Mouse (Mus musculus) induced T-regulatory cell, adult 2 months (primary cell): ENCODE data around the gene Man2b2.

Experiments used
- DNase-seq: peaks from one replicate; pipeline ENCODE4 v3.0.0-alpha.2; 2012; ENCODE audit warnings: low read depth

The Man2b2 gene

DNA sequence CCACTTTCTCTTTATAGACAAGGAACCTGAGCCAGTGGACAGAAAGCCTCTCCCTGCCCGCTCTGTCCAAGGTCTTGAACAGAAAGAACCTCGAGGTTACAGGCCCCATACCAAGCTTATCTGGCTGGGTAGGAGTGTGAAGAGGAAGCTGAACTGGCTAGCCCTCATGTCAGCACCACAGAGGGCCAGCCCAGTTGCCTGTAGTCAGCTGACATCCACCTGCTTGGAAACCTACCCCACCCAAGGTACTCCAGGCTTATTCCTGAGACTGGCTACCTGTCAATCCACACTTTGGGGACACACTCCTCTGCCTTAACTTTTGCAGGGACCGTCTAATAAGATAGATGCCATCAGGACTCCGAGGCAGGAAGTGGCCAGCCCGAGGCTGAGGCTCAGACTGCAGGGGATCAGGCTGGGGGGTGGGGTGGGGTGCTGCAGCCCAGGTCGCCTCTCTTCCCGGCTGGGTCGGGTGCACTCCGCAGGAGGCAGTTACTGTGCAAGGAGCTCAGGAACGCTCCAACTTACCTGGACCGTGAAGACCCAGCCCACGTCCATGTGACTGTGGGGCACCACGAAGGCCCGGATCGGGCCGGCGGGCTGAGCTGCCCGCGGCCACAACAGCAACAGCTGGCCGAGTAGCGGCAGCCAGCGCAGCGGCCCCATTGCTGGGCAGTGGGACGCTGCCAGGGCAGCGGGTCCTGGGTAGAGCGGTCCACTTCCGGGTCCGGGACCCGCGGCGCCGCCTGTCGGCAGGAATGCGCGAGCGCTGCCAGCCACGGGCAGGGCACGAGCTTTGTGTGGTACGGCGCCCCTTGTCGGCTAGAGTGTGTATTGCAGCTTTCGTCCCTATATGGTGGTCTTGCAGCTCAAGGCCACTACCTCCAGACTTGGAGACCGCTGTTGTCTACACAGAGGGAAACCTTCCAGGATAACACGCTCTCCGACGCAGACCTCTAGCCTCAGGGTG lies at the start of gene Man2b2:
Man2b2 (minus strand) TSS at position 741 of the 967 bp plus-strand sequence.
- DNase-seq, result peak; percentile 93

DNA sequence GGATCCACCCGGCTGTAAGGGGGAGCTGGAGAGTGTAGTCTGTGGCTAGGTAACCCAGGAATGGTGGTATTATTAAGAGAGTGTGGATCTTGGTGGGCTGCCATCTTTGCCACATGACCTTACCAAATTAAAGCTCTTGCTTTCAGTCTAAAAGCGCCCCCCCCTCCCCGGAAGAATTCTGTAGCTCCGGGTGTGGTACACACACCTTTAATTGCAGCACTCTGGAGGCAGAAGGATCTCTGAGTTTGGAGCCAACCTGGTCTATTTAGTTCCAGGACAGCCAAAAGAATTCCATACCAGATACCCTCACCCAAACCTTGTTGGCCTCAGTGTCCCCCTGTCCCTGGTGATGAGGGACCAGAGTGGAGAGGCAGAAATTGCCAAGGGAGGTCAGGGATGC lies 48.3 kb upstream of the Man2b2 start:
- no peak for DNase-seq

- no peak for DNase-seq
Measured at GRCm38 (mm10) chr5:36877641-36878040, 47.2 kb upstream of the Man2b2 start.

DNA sequence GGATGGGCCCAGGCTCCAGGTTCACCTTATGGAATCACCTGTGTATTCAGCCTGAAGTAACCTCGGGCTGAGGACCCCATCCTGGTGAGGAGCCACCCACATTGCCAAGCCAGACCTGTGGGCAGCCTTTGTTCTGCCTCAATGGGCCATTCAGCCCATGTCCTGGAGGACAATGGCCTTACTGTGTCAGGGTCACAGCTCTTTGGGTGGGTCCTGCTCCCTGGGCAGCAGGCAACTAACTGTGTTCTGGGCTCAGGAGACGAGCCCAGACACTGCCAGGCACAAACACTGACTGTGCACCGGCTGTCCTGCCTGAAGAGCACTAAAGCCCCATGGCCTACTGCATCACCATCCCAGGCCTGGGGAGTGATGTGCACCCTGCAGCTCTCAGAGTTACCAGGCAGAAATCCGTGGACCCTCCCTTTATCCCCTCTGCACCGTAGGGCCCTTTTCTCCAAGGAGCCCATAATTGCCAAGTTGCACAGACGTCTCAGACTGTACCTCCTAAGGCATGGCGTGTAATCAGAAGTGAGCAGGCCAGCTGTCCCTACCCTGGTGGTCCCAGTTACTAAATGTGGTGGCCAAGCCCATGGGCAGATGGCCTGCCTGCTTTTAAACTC lies 46.4 kb upstream of the Man2b2 start:
- no peak for DNase-seq

GRCm38 (mm10) chr5:36875956-36876355 lies 45.5 kb upstream of the Man2b2 start:
- no peak for DNase-seq

- DNase-seq, result no peak
Measured at GRCm38 (mm10) chr5:36870916-36871315, 40.5 kb upstream of the Man2b2 start.

DNA sequence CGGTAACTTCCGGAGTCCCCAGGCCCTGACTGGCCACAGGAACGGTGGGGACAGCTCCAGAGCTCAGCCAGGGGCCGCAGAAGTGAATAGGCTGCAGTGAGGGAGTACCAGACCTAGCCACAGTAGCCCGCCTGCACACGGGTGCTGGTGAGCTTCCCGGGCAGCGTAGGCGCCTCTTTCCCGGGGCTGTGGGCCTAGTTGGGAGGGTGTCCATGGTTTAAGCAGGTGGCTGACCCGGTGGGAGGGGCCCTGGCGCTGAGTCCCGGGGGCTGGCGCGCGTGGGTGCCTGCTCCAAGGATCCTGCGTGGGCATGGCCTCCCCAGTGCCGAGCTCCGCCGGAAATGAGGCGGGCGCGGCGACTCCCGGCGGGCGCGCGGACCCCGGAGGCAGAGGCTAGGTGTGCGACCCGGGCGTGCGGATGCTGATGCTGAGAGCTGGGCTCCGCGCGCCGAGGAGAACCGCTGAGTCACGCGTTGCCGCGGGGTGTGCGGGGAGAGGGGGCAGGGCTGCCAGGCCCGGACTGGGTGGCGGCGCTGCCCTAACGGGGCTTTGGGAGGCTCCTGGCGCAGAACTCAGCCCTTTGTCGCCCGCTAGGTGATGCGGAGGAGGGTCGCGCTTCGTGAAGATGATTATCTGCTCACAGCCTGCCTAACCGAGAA lies 39.3 kb upstream of the Man2b2 start:
- no peak for DNase-seq

DNA sequence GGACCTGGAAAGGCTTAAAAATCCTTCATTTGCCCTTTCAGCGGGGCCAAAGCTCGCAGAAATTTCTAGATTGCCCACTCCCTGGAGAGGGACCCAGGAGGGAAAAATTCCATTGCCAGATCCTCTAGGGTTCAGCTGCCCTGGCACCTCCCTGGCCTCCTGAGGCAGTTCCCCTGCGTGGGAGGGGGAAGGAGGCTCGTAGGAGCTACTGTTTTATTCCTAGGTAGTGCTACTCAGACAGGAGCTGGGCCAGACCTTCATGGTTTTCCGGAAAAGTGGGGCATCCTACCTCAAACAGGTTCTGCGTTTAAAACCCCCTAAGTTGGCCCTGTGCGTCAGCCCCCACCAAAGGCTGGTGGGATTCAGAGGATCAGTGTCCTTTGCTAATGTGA lies 38.7 kb upstream of the Man2b2 start:
- DNase-seq, result no peak

- no peak for DNase-seq
Measured at GRCm38 (mm10) chr5:36868266-36869090, 38.0 kb upstream of the Man2b2 start, which contains the start of gene Ppp2r2c. Gene Ppp2r2c, plus strand, starts transcription at chr5:36868513.

DNA sequence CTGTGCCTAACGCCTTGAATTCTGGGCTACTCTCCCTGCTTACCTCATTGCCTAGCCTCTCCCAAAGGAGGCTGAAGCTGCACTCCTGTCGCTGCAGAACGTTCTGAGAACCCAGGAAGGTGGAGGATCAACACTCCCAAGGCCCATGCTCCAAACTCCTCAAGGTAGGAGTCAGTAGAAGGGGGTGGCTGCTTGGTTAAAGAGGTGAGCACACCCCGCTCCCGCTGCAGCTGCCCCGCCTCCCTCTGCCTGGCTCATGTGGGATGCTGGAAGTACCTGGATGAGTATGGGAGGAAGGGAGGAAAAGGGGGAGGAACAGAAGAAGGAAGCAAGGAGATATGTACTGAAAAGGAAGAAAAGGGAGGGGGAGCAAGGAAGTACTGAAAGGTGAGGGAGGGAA lies 37.1 kb upstream of the Man2b2 start:
- no peak for DNase-seq

DNA sequence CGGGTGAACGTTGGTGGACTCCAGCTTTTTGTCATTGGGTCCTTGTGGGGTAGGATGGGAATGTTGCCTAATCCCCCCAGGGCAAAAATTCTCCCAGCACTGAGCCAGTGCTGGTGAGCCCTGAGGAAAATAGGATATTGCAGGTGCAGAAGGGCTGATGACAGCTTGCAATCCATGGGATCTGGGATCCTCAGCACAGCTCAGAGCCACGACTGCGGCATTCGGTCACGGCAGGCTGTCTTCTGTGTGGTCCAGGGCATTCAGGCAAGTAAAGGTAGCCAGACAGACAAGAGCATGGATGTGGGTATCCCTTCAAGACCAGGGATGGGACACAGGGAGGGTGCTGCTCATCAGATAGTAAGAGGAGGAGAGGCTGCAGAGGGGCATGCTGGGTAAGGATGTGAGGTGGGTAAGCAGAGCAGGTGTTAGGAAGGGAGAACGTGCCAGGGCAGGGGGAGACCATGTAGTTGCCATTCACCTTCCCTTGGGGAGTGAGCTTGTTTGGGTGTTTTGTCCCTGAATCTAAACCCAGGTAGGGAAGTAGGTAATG lies 36.3 kb upstream of the Man2b2 start:
- no peak for DNase-seq

GRCm38 (mm10) chr5:36861084-36861483 lies 30.6 kb upstream of the Man2b2 start:
- DNase-seq, result peak; percentile 38

- no peak for DNase-seq
Measured at GRCm38 (mm10) chr5:36857546-36857945, 27.1 kb upstream of the Man2b2 start.

- no peak for DNase-seq
Measured at GRCm38 (mm10) chr5:36856529-36856928, 26.1 kb upstream of the Man2b2 start.

GRCm38 (mm10) chr5:36855180-36855579 lies 24.7 kb upstream of the Man2b2 start:
- DNase-seq, result no peak

DNA sequence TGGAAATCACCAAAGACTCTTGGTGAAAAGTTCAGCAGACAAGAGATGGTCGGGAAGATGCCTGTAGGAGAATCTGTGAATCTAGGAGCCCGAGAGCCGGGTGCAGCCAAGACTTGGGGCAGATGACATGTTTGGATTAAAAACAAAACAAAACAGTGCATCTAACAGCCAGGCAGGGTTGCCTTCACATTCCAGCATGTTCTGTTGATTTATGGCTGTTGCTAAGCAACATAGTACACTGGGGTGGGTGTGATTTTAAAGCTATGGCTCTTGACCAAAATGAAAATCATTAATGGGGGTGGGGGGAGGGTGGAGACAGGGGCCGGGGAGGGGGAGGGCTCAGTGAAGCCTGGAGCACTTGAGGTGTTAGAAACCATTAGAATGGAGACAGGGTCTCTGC lies 21.1 kb upstream of the Man2b2 start:
- no peak for DNase-seq

GRCm38 (mm10) chr5:36844490-36844889 lies 14.0 kb upstream of the Man2b2 start:
- no peak for DNase-seq

GRCm38 (mm10) chr5:36841701-36842100 lies 11.2 kb upstream of the Man2b2 start:
- no peak for DNase-seq

DNA sequence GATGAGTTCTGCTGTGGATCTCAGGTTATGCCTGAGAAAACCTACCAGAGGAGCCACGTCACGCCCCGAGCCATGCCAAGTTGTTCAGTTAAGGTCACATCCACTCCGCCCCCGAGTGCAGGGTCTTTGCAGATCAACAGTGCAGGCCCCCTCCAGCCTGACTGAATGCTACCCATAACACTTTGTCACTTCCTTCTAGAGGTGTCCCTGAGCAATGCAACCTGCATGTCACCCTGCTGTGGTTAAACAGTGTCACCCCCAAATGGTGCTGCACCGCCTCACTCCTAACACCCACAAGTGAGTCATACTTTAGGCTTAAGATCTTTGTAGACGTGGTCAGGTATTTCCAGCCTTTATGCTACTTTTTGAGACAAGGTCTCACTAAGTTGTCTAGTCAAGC lies 9.6 kb upstream of the Man2b2 start:
- no peak for DNase-seq

DNA sequence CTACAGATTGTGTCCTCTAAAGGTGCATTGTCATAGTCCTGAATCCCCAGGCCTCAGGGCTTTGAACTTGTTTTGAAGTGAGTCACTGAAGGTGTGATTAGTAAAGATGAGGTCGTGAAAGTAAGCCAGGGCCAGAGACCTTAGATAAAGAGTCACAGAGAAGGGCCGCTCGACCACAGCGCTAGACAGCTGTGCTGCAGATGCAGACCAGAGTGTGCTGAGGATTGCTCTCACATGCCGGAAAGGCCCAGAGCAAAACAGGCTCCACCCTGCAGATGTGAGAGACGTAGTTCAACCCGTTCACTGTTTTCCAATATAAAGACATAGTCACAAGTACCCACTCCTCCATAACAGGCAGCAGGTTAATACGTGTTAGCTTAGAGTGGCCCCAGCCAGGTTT lies 9.1 kb upstream of the Man2b2 start:
- no peak for DNase-seq

DNA sequence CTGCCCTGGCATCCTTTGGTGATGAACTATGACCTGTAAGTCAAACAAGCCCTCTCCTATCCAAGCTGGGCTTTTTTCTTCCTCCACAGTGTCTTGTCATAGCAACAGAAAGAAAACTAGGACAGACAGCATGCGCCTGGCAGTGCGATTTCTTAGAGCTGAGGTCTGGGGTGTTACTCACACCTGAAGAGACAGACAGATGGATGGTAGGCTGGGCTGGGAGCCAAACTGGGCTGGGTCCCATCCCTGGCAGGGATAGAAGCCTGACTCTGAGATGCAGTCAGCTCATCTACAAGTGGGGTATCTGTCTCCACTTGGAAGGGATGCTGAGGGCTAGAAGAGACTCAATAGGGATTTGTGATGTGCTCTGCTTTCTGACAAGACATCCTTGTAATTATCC lies 8.6 kb upstream of the Man2b2 start:
- DNase-seq, result no peak

DNA sequence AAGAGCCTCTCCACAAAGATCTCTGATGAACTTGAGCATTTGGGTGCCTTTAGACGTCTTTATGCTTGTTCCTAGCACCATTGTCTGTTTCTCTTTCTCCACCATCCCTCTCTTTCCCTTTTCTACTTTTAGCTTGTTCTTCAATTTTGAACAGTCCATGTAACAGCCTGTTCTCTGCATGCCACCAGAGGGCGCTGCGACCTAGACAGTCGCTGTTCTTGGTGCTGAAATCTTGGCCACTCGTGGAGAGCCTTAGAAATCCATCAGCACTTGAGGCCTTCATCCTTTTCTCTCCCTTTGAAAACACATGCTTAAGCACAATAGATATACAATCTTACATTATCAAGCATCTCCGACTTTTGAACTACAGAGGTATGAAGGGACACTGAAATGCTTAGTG lies 5.5 kb upstream of the Man2b2 start:
- peak; percentile 82 for DNase-seq
